Mouse (Mus musculus): Measurements from ENCODE around the gene Lrch1.

Lrch1 gene

DNA sequence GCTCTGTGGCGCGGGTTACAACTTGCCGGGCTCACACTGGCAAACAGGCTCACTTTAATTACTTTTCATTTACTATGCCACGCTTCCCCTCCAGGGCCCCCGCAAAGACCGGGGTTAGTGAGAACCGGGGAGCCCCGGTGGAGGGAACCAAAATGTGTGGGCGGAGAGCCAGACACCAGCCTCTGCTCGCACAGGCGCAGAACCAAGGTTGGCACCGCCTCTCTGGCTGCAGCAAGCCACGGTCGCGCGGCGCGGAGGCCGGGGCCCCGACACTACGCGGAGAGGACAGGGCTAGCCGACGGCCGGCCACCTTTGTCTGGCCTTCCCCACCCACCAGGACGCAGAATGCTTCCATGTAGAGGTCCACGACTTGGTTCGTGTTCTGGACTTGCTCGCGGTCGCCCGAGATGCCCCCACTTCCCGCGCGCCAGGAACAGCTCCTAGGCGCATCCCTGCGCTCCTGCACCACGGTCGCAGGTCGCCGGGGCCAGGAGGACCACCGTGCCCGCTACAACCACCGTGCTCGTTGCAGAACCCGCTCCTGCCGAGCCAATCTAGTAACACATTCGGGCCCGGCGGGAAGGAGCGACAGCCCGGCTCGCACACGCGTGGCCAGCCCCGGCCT lies 813 bp downstream of the Lrch1 start:
- DNase-seq (ENCODE audit: low spot score): peak; percentile 66

DNA sequence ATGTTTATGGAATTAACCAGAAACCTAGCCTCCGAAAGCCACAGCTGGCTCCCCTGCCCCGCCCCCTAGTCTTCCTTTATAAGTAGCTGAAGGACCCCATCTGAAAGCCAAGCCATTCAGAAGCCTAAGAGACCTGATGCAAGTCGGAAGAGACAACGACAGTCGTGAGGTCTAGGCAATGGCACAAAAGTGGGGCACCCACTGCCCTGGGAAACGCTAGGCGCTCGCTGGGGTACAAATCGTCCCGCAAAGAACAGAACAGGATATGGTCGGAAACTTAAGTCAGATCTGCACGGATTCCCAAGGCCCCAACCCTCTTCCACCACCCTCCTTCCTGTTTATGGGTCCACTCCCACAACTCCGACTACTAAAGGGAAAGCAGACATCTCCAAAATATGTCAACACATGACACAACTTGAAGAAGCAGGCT lies 1.3 kb downstream of the Lrch1 start:
- DNase-seq (ENCODE audit: low spot score): no peak

DNA sequence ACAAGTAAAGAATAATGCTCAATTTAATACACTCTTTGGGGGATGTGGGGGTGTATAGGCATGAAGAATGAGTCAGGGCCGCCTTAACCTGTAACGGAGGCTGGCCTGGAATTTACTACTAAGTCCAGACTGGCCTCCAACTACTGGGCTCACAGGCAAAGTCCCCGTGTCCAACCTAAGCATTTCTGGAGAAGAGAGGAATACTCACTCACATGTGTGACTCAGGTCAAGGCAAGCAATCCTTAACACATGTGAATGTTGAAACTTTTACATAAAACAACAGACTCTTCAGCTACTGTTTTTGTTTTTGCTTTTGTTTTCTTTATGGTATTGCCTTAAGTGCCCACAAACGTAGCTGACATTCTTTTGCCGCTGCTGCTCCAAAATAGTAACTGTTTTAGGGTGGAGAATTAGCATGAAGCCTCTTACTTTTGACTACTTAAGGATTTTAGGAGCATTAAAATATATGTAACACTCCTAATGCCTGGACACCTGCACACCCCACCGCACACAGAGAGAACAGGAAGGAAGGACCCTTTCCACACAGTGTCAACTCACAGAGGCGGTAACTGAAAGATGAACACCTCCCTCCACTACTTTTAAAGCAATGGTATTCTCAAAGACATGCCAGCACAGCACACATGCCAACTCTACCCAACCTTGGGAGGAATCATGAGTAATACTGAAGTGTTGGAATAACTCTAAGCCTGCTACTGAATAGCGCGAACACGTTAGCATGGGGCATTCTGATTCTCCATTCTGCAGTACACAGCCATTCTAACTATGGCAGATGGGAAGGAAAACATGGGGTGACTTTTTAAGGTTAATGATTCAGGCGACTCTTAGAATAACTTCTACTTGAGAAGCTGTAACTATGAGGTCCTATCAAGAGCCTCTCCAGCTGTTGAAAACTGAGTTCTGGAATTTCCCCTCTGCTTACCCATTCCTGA lies 2.1 kb downstream of the Lrch1 start:
- DNase-seq (ENCODE audit: low spot score): no peak

DNA sequence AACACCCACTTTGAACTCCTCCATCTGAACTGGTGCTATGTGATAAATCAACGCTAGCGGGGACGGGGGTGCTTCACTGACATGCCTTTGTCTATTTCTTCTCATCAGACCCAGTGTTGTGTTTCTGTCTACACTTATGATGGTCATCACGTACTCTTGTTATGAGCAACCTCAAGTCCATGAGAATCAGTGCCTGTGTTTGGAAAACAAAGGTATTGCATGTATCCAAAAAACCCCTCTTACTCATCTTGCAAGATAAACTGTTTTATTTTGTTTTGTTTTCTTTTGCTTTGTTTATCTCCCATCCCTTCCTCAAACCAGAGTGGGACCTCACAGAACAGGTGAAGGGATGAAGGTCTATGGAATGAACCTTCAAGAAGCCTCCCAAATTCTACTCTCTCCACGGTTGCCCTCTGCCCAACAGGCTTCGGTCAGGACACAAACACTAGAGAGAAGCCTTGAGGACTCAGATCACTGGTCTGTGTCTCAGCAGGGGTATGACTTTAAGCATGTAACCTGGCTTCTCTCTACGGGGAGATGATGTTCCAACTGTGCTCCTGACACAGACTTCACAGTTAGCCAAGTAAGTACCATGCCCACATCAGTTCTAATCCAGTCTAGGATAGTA lies 3.4 kb downstream of the Lrch1 start:
- DNase-seq (ENCODE audit: low spot score): no peak

DNA sequence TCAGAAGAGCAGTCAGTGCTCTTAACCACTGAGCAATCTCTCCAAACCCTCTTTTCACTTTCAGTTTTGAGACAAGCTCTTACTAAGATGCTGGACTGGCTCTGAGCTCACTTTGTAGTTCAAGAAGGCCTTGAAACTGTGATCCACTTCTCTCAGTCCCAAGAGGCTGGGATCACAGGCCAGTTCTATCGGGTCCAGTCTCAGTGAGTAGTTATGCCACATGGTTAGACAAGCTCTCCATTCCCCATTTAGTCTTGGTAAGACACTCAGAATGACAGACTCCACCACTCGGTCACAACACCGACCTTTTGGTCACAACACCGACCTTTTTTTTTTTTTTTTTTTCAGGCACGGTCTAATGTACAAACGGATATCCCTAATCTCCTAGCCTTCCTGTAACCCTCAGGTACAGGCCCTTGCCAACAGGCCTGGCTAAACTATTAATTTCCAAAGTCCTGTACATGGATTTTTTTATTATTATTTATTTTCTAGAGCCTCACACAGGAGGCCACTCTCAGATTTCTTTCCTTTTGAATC lies 4.0 kb downstream of the Lrch1 start:
- DNase-seq (ENCODE audit: low spot score): no peak

DNA sequence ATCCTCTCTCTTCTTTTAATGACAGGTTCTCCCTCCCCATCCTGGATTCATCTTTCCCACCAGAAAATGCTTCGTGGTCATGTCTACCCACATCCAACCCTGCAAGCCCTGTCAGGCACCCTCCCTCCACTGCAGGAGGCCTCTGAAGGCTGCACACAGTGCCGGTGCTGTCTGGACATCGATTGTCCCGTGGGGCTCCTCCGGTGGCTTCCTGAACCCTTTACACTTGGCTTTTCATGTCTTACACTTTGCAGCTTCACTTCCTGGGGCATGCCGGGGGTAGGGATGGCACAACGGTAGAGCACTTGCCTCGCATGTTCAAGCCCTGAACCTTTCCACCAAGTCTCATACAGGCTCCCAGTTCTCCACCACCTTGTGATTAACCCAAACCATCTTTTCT lies 4.7 kb downstream of the Lrch1 start:
- DNase-seq (ENCODE audit: low spot score): no peak

DNA sequence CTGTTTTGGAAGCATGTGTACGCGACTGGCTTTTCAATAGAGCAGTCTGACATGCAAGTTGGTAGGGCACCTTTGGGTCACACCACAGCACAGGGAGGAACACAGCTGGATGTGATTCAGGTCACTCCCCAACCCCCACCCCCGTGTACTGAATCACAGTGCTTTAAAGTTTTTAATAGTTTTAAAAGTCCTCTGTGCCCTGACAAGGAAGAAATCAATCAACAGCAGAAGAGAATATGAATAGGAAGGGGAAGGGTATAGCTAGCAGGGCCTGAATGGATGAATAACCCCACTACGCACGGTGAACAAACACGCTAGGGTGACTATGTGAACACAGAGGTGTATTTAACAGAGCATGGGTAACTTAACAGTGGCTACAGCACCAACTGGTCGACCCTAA lies 6.1 kb downstream of the Lrch1 start:
- DNase-seq (ENCODE audit: low spot score): no peak

DNA sequence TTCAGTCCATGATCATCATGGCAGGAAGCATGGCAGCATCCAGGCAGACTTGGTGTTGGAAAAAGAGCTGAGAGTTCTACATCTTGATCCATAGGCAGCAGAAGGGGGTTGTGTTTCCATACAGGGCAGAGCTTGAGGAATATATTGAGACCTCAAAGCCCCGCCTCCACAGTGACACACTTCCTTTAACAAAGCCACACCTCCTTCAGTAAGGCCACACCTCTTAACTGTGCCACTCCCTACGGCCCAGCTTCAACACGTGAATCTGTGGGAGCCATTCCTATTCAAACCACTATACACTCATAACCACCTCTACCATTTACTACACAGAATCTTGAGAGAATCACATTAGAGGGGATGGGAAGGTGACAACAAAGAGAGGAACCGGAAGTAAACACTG lies 6.9 kb downstream of the Lrch1 start:
- no peak for DNase-seq (ENCODE audit: low spot score)

DNA sequence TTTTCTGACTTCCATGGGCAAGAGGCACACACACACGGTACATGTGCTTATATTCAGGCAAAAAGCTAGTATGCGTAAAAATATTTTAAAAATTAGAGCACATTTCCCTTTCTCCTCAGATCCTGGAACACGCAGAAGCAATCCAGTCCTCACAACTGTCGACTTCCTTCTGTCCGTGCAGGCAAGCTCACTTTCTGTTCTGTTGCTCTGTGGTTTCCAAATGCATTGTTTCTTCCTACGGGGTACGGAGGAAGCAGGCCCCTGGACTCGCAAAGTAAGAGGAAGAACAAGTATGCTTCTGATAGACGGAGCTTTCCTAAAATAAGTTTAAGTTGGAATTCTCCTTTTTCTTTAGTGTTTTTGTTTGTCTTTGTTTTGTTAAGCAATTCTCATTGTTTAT lies 8.3 kb downstream of the Lrch1 start:
- no peak for DNase-seq (ENCODE audit: low spot score)

DNA sequence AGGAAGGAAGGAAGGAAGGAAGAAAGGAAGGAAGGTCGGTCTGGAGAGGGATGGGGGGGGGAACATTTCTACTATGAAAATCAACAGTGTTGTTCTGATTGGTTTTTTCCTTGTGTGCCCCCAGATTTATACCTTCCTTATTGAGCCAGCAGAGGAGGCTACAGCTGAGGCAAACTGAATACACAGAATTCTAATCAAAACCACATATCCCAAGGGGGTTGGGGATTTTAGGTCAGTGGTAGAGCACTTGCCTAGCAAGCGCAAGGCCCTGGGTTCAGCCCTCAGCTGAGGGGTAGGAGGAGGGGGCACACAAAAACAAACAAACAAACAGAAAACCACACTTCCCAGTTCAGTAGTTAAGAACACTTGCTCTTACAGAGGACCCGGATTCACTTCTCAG lies 8.8 kb downstream of the Lrch1 start:
- no peak for DNase-seq (ENCODE audit: low spot score)

DNA sequence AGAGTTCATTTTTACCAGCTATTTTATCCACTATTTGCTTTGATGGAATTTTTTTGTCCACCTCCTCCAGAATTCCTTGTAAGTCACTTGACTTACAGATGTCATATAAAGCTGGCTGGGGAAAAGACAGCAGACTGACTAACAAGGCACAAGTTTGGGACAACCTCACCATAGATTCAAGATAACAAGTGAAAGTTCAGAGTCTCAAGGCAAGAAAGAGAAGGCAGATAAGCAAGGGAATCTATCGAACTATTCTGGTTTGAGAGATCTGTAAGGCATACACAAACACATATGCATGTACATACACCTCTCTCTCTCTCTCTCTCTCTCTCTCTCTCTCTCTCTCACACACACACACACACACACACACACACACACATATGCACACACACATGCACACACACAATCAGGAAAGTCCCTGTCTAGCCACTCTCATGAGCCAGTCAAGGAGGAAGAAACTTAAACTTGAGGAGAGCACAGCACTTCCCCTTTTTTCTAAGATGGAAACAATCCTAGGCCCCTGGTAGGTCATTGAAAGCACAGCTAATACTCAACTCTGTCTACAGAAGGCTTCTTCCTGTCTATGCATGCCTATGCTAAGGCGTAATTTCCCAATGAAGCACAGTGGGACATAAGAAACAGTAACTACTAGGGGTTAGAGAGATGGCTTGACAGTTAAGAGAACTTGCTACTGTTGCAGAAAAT lies 11.0 kb downstream of the Lrch1 start:
- no peak for DNase-seq (ENCODE audit: low spot score)

DNA sequence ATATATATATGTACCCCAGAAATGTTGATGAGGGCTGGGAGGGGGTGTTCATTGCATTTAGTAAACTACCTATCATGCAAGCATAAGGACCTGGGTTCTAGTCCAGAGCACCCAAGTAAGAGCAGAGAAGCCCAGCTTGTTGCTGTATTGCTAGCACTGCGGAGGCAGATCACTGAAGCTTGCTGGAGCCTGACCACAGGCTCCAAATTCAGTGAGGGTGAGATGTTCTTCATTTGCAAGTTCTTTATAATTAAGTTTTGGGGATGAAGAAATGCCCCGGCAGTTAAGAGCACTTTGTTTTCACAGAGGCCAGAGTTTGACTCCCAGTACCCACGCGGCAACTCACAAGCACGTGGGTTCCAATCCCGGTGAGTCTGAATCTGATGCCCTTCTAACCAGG lies 12.6 kb downstream of the Lrch1 start:
- DNase-seq (ENCODE audit: low spot score): no peak

DNA sequence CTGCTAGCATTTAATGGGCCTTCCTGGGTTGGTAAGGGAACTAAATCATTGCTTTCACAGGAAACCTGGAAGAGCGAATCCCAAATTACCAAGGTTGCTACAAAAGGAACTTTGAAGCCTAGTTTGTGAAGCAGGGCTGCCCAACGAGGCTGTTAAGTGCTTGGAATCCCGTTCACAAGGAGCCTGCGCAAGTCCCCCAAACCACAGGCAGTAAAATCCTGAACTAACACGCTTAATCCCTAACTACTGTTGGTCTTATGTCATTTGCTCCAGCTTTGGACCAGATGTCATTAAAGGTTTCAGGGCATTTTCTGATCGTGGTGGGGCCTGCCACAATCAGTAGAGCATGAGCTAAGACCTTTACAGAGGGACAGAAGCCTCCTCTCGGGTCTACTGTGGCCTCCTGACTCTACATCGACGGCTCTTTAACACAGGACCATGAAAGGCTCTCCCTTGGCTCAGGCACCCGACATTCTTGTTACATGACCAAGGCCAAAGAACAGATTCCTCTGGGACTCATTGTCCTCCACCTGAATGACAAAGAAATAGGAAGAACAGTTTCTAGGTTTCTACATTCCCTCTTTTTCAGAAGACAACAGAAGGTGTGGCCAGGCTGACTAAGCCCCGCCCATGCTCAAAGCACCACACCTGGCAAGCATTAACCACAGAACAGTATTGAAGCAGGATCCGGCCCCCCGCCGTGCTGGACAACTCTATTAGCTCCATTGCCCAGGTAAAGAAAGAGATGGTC lies 13.5 kb downstream of the Lrch1 start:
- no peak for DNase-seq (ENCODE audit: low spot score)

DNA sequence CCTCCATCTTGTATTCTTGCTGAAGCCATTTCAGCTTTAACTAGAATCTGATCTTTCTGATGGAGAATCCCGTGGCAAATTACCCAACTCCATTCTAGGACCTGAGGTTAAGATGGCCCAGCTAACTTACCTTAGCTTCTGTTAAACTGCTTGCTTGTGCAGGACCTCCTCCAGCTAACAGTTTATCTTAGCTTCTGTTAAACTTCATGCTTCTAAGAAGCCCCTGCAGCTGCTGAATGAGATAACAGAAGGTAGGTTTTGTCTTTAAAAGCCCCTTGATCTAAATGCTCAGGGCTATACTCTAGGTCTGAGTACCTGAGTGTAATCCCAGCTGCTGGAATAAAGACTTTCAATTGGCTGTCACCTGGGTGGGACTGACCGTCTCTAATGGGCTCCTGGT lies 17.9 kb downstream of the Lrch1 start:
- DNase-seq (ENCODE audit: low spot score): no peak

DNA sequence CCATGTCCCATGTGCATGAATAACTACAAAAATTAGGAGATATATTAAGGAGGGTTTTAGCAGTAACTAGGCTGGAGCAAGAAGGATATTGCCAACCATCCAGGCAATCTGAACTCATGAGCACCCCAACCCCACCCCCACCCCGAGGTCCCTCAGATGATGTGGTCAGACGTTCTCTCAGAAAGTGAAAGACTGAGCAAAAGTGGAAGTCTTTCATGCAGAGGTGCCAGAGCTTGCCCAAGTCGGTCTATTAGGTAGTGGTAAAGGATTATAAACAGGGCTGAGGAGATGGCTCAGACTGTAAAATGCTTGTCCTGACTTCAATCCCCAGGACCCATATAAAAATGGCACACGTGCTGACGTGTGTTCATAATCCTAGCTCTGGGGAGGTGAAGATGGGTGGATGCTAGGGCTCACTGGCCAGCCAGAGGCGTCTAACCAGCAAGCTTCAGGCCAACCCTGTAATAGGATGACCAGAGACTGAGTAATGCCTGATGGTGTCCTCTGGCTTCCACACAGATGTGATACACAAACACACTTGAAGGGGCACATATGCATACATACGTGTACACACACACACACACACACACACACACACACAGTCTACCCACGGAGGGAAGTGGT lies 18.8 kb downstream of the Lrch1 start:
- no peak for DNase-seq (ENCODE audit: low spot score)

DNA sequence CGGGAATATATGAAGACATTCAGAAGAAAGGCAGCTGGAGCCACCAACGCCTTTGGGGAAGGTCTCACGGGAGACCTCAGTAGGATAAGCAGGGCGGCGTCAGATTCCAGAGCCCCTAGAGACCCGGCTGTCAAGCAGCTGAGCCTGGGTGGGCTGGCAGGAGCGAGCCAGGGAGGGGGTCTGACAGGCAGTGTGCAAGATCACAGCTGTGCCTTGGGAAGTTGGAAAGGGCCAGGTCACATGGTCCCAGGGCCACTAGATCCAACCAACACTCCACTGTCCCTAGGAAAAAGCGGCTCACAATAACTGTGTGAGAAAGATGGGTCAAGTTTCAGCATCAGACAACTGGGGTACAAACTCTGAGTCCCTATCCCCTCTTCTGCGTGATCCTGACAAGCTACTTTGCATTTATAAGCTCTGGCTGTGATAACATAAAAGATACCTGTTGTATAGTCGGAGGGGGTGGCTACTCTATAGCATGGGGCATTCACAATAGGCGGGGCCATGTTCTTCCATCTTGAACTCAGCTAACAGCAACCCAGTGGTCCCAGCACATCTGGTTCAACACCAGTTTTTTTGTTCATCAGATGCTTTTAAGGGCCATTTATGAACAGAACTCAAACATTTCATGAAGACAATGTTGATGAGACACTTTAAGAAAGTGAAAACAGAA lies 20.6 kb downstream of the Lrch1 start:
- DNase-seq (ENCODE audit: low spot score): no peak

DNA sequence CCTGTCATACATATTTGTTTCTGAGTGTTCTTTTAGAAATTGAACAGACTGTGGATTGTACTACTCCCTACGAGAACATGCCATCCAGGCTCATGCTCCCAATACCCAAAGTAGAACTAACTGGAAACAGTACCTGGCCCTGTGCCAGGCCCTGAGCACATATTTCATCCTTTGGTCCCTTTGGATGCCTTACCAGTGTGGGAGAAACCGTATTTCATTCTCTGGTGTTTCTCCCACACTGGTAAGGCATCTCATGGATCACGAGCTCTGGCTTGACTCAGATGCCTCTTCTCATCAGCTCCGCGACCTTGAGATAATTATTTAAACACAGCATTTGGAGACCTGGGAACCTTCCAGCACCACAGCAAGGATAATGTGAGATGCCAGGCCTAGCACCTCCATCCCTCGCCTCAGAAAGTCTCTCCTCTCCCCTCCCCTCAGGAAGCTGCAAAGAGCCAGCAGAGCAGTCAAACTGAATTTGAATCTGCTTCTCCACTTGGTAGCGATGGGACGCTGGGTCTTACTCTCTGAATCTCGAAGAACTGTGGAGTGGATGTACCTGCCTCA lies 21.6 kb downstream of the Lrch1 start:
- peak; percentile 16 for DNase-seq (ENCODE audit: low spot score)

DNA sequence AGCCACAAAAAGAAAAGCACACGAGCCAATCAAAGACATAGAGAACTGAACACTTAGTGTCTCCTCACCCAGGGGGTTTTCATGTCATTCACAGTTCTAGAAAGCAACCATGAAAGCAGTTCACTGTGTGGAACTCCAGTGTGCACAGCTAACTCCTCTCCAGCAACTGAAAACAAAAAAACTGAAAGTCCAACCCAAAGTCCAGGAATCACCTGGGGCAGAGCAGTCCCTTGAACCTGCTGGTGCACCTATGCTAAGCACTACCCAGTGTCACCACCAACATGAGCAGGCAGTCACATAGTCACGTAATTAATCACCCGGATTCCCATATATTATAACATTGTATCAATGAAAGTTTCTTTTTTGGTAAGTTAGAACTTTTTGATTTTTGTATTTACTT lies 23.2 kb downstream of the Lrch1 start:
- no peak for DNase-seq (ENCODE audit: low spot score)

DNA sequence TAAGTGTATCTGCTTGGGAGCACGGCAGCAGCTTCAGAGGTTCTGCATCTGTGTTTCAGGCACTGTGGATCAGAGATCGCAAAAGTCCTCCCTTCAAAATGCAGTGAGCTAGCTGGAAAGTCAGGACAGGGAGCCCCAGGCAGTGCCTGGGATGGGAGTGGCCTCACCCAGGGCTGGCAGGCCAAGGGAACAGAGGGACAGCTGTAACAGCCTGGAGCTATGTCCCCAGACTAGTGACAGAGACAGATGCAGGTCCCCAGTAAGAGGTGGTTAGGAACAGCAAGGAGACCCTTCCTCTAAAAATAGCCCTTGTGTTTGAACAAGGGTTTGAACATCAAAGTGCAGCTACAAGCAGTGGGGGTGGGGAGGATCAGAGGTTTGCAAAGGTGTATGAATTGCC lies 23.6 kb downstream of the Lrch1 start:
- DNase-seq (ENCODE audit: low spot score): no peak

Measured in ovary, adult 18-20 months (tissue).